Mouse (Mus musculus): Measurements from ENCODE around the gene Cep295nl. TPM values are rescaled to one million over a fixed set of nuclear protein-coding genes. Genes with fewer than 3 reads are reported as not detected.
"Not testable (repeated sequence)": the region's sequence is repeated elsewhere in the genome, so short reads cannot be mapped to it uniquely, and the experiment has no call there.

Gene Cep295nl
- total RNA-seq (2015; ENCODE audit: low replicate concordance): not detected in 2 replicates
- not detected in 2 replicates for total RNA-seq (2017; ENCODE audit: low replicate concordance)

DNA sequence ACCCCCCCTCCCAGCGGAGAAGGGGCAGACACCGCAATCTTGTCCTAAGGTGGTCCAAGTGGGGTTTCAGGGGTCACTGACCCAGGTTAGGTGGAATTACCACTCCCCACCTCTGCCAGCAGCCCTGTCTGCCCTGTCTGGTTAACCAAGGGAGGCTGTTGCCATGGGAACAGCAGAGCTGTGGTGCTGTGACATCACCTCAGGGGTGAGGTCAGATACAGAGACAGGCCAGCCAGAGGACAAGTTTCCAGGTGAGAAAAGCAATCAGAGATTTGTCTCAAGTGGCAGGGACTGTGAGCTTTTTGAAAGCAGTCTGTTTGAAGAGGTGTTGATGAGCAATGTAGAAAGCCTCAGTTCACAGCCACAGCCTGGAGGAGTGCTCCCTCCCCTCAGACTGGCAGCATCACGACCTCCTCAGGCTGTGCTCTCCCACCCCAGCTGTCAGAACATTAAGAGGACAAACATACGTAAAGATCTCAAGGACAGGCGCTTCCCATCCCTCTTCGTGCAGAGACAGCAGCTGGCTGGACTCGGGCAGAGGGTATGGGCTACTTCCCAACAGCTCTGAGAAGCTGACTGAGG is at the start of gene Cep295nl:
Gene Cep295nl (minus strand): TSS at position 101 of the 582 bp plus-strand sequence.
- ATAC-seq (replicated peaks; ENCODE audit: low FRiP score, poor library complexity, severe bottlenecking): no peak

DNA sequence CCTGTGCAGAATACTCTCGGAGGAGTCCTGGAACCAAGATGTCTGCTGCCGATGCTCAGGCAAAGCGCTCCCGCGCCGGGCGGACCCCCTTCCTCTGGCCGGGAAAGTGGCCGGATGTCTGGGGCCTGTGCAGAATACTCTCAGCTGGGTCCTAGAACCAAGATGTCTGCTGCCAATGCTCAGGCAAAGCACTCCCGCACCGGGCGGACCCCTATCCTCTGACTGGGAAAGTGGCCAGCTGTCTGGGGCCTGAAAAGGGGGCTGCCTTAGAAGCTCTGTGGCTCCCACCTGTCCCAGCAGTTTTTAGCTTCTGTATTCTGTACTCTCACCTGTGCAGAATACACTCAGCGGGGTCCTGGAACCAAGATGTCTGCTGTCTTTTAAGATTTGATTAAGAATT is 45.5 kb upstream of the Cep295nl start:
- not testable (repeated sequence) for ATAC-seq (replicated peaks; ENCODE audit: low FRiP score, poor library complexity, severe bottlenecking)

DNA sequence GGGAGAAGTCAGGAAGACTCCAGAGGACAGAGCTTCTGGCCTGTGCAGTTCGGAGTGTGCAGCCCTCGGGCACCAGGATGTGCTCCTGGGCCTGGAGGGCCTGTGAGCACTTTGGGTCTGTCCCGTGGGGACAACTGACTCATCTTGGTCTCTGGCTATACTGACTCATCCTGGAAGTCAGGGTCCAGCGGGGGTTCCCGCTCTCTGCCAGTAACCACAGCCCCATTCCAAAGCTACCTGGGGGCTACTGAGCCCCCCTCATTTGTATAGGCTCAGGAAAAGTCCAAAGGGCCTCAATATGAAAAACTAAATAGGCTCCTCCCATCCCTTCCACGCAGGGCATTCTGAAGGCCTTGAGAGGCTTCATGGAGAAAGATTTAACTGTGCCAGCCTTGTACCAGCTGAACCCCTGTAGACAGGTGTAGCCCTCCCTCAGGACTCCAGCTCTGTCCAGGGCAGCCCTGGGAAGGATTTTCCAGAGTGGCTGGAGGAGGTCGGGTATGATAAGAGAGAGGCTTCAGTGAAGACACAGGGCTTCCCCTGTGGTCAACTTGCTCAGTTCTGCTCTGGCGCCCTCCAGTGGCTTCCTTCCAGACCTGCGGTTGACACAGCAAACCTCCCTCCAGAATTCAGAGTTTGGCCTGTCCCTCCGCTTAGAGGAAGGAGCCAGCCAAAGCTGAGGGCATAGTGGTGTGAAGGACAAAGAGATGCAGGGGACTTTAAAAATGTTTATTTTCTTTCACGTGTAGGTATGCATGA is 37.1 kb upstream of the Cep295nl start:
- peak; percentile 61; the same call in 1 of the 2 replicates for ATAC-seq (replicated peaks; ENCODE audit: low FRiP score, poor library complexity, severe bottlenecking)

DNA sequence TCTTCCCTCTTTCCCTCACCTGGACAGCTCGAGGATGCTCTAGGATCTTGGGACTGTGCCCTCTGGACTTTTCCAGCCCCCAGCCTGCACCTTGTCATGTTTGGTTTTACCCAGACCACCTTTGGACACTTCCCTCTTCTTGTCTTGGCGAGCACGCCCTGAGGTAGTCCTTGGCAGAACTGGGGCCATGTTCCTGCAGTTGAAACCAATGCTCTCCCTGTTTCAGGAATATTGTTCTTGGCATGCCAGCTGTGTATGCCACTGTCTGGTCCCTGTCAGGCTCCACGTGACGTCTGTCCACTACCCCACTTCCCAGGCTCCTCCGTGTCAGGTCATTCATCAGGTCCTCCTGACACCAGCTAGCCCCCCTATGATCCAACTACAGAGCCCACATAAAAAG is 36.4 kb upstream of the Cep295nl start:
- ATAC-seq (replicated peaks; ENCODE audit: low FRiP score, poor library complexity, severe bottlenecking): no peak

DNA sequence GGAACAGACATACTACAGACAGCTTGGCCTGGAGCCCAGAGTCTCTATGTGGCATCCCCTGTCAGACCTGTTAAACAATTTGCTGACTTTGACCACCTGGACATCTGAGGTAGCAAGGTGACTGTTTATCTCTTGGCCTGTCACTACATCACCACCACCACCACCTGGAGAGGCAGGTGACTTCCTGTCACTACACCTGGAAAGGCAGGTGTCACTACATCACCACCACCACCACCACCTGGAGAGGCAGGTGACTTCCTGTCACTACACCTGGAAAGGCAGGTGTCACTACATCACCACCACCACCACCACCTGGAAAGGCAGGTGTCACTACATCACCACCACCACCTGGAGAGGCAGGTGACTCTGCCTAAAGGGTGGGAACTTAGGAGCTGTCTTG is 34.0 kb upstream of the Cep295nl start:
- not testable (repeated sequence) for ATAC-seq (replicated peaks; ENCODE audit: low FRiP score, poor library complexity, severe bottlenecking)

DNA sequence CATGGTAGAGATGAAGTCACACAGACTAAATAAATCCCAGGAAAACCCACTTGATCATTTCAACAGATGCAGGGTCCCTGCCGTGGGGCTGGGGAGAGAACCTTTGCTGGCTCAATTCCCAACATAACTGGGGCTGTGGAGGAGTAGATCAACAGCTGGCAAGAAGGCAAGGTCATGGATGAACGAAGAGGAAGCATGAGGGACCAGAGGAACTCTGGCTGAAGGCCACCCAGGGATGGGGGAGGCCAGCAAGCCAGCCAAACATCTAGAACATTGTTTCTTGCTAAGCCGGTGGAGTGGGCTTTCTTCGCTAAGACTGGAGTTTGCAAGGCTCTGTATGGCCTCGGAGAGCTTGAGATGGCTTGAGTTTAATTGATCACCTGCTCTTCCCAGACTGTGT is 33.6 kb upstream of the Cep295nl start:
- no peak for ATAC-seq (replicated peaks; ENCODE audit: low FRiP score, poor library complexity, severe bottlenecking)

DNA sequence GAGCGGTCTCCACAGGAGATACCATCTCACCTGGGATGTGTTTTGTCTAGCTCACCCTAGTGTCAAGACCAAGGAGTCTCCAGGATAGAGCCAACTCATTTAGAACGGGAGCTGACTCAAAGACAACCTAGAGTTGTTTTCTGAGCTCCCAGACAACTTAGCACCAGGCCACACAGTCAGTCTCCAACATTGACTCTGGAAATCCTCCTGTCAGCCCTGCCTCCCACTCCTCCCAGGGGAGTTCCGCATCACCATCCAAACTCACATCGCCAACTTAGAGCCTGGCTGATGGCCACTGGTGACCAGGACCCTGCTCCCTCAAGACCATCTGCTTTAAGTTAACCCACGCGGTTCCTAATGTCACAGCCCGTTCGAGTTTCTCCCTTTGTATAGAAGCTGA is 33.2 kb upstream of the Cep295nl start:
- ATAC-seq (replicated peaks; ENCODE audit: low FRiP score, poor library complexity, severe bottlenecking): no peak

DNA sequence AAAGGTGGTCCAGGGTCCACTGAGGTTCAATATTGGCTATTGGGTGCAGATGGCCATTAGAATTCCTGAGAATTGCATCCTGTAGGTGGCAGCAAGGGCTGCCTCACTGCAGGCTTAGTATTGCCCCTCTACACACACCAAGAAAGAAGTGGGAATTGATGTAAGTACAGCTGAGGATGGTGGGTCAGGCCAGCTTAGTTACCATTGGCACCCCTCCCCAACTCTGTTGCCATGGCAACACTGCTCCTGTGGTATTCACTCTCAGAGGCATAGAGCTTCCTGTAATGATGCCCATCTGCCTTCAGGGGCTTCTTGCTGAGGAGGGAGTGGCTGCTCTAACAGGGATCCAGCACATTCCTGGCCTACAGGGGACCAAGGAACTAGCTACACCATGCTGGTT is 32.7 kb upstream of the Cep295nl start:
- no peak for ATAC-seq (replicated peaks; ENCODE audit: low FRiP score, poor library complexity, severe bottlenecking)

DNA sequence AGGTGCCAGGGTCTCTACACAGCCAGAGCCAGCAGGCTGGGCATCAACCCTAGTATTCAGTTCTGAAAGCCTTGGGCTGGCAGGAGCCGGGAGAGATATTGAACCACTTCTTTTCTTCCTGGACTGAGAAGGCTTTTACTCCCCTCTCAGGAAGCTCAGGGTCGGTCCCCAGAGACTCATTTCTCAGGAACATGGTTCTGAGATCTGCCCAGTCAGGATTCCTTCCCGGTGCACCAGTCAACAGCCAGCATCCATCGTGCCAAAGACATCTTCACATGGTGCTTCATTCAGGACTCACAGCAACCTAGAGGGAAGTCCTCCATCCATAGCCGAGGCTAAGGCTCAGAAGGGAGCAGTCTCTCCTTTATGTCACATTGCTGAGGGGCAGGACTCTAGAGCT is 32.2 kb upstream of the Cep295nl start:
- ATAC-seq (replicated peaks; ENCODE audit: low FRiP score, poor library complexity, severe bottlenecking): no peak

DNA sequence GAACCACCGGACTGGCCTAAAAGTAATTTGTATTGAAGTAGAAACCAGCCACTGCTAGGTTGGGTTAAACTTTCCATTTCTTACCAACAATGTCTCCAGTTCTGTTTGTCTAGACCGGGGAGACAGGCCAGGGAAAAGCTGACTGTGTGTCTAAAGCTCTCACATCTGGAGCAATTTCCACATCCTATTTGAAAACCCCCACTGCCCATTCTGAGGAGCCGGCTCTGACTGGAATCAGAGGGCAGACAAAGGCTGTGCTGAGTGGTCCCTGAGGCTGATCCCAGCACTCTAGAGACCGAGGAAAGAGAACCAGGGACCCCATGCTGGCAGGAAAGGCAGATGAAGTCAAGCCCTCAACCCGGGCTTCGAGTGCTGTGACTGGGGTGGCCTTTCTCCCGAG is 30.3 kb upstream of the Cep295nl start:
- ATAC-seq (replicated peaks; ENCODE audit: low FRiP score, poor library complexity, severe bottlenecking): no peak

DNA sequence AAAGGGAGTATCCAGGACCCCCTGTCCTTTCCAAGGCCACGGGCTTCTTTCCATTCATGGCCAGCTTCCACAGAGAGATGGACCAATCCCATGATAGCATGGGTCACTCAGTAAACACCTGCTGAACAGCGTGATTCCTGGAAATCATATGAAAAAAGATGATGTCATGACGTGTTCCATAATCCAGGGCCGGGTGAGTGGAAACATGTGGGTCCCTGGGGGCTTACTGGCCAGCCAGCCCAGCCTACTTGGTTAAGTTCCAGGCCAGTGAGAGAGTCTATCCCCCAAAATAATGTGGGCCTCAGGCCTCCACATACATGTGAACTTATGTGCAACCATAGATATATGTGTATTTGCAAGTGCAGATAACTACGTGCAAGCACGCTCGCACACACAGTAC is 29.6 kb upstream of the Cep295nl start:
- no peak for ATAC-seq (replicated peaks; ENCODE audit: low FRiP score, poor library complexity, severe bottlenecking)

DNA sequence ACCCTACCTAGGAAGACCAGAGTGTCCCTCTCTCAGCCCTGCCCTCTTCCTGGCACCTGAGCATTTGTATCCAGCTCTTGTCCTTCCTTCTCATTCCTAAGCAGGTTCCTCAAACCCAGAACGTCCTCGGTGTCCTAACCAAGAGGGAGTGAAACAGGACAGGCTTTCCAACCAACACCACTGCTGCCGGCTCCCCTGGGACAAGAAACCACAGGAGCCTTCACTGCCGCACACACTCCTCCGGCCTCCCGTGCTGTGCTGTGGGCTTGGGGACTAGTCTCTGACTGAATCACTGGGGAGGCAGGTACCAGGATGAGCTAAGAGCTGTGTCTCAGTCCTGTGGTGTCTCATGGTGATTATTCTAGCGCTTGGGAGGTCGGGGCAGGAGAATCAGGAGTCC is 27.4 kb upstream of the Cep295nl start:
- ATAC-seq (replicated peaks; ENCODE audit: low FRiP score, poor library complexity, severe bottlenecking): no peak

DNA sequence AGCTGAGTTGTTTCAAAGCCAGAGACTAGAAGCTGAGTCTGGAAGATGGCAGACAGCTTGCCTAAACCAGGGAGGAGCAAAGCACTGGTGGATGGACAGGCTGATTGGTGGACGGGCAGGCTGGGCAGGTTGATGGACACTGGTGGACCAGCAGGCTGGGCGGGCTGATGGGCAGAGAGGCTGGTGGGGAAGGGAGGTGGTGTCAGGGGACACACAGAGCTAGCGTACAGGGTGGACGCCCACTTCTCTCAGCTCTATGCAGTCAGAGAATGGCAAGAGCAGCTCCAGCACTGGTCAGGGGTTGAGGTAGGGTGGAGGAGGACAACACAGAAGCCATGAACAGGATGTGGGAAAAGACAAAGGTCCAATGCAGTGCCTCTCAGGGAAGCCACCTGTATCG is 27.0 kb upstream of the Cep295nl start:
- ATAC-seq (replicated peaks; ENCODE audit: low FRiP score, poor library complexity, severe bottlenecking): no peak

DNA sequence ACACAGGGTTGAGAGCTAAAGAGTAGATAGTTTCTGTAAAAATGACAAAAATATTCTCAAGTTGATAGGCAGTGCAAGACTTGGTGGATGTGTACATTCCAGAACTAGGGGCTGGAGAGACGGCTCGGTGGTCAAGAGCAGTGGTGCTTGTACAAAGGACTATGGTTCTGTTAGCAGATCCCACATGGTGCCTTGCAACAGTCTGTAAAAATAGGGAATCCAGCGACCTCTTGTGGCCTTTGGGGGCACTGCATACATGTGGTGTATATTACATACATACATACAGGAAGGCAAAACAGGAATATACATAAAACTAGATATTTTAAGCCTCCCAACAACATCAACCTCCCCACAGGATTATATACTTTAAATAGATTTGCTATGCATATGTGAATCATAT is 26.0 kb upstream of the Cep295nl start:
- ATAC-seq (replicated peaks; ENCODE audit: low FRiP score, poor library complexity, severe bottlenecking): no peak

DNA sequence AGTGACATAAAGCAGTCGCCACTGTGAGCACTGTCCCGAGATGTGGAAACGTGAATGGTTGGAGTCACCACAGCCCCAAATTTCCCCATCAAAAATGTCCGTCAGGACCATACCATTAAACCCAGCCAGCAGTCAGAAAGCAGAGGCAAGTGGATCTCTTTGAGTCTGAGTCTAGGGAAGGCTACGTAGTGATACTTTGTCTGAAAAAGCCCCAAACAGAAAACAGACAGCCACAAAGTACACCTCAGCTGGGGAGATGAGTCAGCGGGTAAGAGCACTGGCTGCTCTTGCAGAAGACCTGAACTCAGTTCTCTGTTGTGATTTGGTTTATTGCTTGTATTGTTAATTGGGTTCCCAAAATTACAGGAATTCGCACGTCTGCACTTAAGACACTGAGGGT is 24.3 kb upstream of the Cep295nl start:
- ATAC-seq (replicated peaks; ENCODE audit: low FRiP score, poor library complexity, severe bottlenecking): no peak

DNA sequence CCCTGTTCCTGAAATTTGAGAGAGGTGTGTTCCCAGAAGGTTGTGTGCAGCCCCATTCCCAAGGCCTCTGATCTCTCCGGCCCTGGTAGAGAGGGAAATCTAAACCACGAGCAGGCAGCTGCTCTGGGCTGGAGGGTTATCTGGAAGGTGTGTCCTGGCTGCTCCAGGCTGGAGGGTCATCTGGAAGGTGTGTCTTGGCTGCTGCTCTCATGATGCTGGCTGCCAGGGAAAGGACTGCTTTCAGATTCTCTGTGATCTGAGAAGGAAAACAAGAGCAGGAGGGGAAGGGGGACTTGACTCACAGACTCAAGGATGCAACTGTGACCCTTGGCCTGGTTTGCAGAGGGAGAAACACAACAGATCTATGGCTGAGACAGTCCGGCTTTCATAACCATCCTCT is 23.8 kb upstream of the Cep295nl start:
- no peak for ATAC-seq (replicated peaks; ENCODE audit: low FRiP score, poor library complexity, severe bottlenecking)

DNA sequence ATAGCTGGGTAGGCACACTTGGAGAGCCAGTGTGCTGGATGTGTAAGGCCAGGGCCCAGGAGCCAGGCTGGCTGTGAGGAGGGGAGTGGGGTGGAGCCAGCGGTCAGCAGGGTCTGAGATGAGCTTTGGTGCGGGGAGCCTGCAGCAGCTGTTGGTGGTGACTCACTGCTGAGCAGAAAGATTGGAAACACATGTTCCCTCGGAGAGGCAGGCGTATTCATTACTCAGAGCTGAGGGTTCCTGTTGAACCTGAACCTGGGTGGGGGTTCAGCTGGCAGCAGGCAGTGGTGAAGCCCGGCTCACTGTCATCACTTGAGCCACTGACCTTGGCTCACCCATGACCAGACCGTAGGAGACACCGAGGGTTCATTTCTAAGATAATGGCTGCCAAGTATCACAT is 22.9 kb upstream of the Cep295nl start:
- no peak for ATAC-seq (replicated peaks; ENCODE audit: low FRiP score, poor library complexity, severe bottlenecking)

DNA sequence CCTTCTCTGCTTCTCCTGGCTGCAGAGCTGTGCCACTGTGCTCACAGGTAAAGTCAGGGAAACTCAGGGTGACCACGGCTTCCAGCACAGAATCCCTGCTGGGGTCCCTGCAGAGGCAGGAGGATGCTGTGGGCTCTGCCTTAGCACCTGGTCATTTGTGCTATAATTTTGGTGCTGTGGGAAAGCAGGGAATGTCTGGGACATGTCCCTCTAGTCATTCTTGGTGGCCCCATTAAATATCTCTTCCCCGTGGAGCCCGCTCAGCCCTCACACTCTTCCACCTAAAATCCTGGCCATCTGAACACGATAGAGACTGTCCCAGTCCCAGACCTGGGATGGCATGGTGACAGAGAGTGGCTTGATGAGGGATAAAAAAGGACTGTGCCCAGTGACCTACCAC is 21.7 kb upstream of the Cep295nl start:
- no peak for ATAC-seq (replicated peaks; ENCODE audit: low FRiP score, poor library complexity, severe bottlenecking)

DNA sequence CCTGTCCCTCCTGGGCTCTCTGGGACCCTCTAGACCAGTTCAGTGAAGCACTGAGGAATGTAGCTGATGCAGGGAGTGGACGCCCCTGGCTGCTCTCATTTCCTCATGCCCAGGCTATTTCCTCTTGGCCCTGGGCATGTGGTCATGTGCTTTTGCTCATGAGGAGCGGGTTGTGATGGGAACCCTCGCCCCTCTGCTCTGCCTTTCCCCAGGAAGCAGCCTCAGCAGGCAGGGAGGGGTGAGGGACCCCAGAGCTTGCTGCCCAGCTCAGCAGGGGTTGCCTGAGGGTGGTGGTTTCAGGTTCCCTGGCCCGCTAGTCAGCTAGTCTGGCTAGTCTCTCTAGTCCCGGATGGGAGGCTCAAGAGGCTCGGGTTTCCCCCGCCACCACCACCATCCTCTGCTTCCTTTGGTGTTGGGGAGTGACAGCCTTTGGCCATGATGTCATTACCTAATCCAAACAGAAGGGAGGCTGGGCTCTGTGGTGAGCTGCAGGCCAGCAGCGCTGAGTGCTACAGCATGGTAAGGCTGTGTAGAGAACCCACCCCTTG is 20.7 kb upstream of the Cep295nl start:
- no peak for ATAC-seq (replicated peaks; ENCODE audit: low FRiP score, poor library complexity, severe bottlenecking)

DNA sequence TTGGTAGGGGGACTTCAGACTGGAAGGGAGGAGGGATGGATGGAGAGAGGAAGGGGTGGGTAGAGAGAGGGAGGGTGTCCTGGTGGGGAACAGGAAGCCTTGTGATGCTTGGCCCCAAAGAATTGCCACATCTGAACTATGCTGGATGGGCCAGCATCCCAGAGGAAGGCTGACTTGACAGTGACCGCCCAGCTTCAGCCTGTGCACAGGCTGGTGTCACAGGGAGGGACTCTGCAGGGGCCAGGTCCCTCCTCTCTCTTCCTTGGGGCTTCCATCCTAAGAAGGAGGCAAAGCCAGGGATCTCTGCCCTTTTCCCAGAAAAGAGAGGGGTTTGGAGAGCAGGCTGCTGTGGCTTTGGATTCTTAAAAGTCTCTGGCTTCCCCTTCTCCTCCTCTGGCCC is 20.2 kb upstream of the Cep295nl start:
- no peak for ATAC-seq (replicated peaks; ENCODE audit: low FRiP score, poor library complexity, severe bottlenecking)

DNA sequence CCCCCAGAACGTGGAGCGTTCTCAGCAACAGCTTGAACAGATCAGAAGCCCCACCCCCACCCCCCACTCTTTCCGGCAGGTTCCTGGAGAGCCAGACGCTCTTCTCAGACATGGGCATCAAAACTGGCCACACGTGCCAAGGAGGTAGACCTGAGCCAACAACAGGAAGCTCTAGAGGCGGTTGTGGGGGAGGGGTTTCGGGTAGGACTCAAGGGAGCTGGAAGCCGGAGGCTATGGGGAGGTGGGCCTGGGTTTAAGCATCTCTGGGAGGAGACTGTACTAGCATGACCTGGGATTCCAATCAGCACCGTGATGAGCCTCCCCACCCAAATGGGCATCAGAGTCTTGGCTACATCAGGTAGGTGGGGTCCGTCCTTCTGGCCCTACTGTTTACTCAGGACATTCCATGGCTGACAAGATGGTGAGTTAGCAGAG is 18.6 kb upstream of the Cep295nl start:
- no peak for ATAC-seq (replicated peaks; ENCODE audit: low FRiP score, poor library complexity, severe bottlenecking)

All from erythroid progenitor cell, adult 5-6 weeks (primary cell).